Mouse (Mus musculus): ENCODE measurements around the gene Hjurp. TPM values are rescaled to one million over a fixed set of nuclear protein-coding genes. Genes with fewer than 3 reads are reported as not detected.

Hjurp gene
- total RNA-seq, 2 experiments from 2014 or later: 30.7 to 36.6 TPM

- no peak for DNase-seq
These were observed 20.2 kb upstream of the Hjurp start for GRCm38 (mm10) chr1:88297480-88298258.

- DNase-seq: no peak
These were observed 18.9 kb upstream of the Hjurp start for GRCm38 (mm10) chr1:88296171-88296920.

- no peak for DNase-seq
These were observed 17.2 kb upstream of the Hjurp start for GRCm38 (mm10) chr1:88294650-88295049.

- DNase-seq: no peak
These were observed 14.6 kb upstream of the Hjurp start for GRCm38 (mm10) chr1:88292057-88292456.

- no peak for DNase-seq
These were observed 14.1 kb upstream of the Hjurp start for GRCm38 (mm10) chr1:88291409-88292005.

- no peak for DNase-seq
These were observed 13.1 kb upstream of the Hjurp start for GRCm38 (mm10) chr1:88290511-88290910.

GRCm38 (mm10) chr1:88289917-88290316, 12.5 kb upstream of the Hjurp start:
- DNase-seq: no peak

GRCm38 (mm10) chr1:88289152-88289551, 11.7 kb upstream of the Hjurp start:
- no peak for DNase-seq

- DNase-seq: no peak
These were observed 11.3 kb upstream of the Hjurp start for GRCm38 (mm10) chr1:88288789-88289127.

GRCm38 (mm10) chr1:88288056-88288788, 10.8 kb upstream of the Hjurp start:
- no peak for DNase-seq

- no peak for DNase-seq
These were observed 10.2 kb upstream of the Hjurp start for GRCm38 (mm10) chr1:88287697-88287980.

GRCm38 (mm10) chr1:88286887-88287696, 9.7 kb upstream of the Hjurp start:
- DNase-seq: no peak

GRCm38 (mm10) chr1:88286136-88286845, 8.9 kb upstream of the Hjurp start:
- DNase-seq: no peak

GRCm38 (mm10) chr1:88285652-88286051, 8.2 kb upstream of the Hjurp start:
- no peak for DNase-seq

GRCm38 (mm10) chr1:88284946-88285320, 7.5 kb upstream of the Hjurp start:
- DNase-seq: no peak

GRCm38 (mm10) chr1:88284228-88284945, 7.0 kb upstream of the Hjurp start:
- DNase-seq: no peak

- DNase-seq: no peak
These were observed 6.2 kb upstream of the Hjurp start for GRCm38 (mm10) chr1:88283376-88284227.

- no peak for DNase-seq
These were observed 4.9 kb upstream of the Hjurp start for GRCm38 (mm10) chr1:88282301-88282700.

- DNase-seq: no peak
These were observed 2.7 kb upstream of the Hjurp start for GRCm38 (mm10) chr1:88280006-88280690.
